Mouse (Mus musculus): ENCODE measurements around the gene Foxi3. TPM values are rescaled to one million over a fixed set of nuclear protein-coding genes. Genes with fewer than 3 reads are reported as not detected.

Gene Foxi3
- polyA plus RNA-seq, 1 experiment from 2014 or later, result not detected

- Histone ChIP-seq H3K27me3 (ENCODE audit: control insufficient read depth, insufficient read depth, low read length) (peaks cover 29% of the 10 kb centered on the region), H3K4me1 (ENCODE audit: control insufficient read depth, insufficient read depth, low read length) (peaks cover 11% of the 10 kb centered on the region), H3K36me3 (ENCODE audit: control insufficient read depth, insufficient read depth, low read length) (no peaks in the 10 kb centered on the region), H3K4me3 (ENCODE audit: low read depth, low read length) (no peak overlapping the region), H3K27ac (ENCODE audit: low read depth, low read length) (no peak overlapping the region), H3K9me3 (ENCODE audit: control insufficient read depth, low read length) (no peaks in the 10 kb centered on the region), H3K9ac (replicated peaks; ENCODE audit: low read depth, low read length) (no peak overlapping the region), H3K4me2 (ENCODE audit: low read depth, low read length) (no peak overlapping the region)
- no peak for ATAC-seq (ENCODE audit: low read depth)
- WGBS, result 76% methylated on average over 7 of the region's 7 CpGs
Observed at GRCm38 (mm10) chr6:70953274-70953673, 3.1 kb upstream of the Foxi3 start.

DNA sequence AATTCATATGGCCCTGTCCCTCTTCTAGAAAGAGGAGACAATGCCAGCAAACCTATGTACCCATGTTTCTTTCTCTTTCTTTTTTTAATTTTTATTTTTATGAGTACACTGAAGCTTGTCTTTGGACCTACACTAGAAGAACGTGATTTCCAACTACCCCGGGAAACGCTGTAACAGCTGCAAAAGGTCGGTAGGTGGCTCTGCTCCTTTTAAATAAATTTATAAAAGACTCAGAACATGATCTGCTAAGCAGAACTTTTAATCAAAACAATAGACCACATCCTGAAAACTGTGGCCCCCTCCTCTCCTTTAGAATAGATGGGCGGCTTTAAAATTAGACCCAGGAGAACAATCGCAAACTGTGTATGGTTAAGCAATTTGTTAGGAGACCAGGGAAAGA lies 2.3 kb upstream of the Foxi3 start:
- H3K4me1 ChIP-seq (ENCODE audit: control insufficient read depth, insufficient read depth, low read length), result peaks cover 11% of the 10 kb centered on the region
- peaks cover 35% of the 10 kb centered on the region for H3K27me3 ChIP-seq (ENCODE audit: control insufficient read depth, insufficient read depth, low read length)
- no peak overlapping the region for H3K4me3 ChIP-seq (ENCODE audit: low read depth, low read length)
- H3K27ac ChIP-seq (ENCODE audit: low read depth, low read length), result no peak overlapping the region
- H3K36me3 ChIP-seq (ENCODE audit: control insufficient read depth, insufficient read depth, low read length), result no peaks in the 10 kb centered on the region
- no peak overlapping the region for H3K4me2 ChIP-seq (ENCODE audit: low read depth, low read length)
- no peak overlapping the region for H3K9ac ChIP-seq (replicated peaks; ENCODE audit: low read depth, low read length)
- ATAC-seq (ENCODE audit: low read depth), result 0 out of 2 replicates have a peak, but pooled peaks have one; percentile 7
- H3K9me3 ChIP-seq (ENCODE audit: control insufficient read depth, low read length), result no peaks in the 10 kb centered on the region
- 14% methylated on average over 6 of the region's 6 CpGs for WGBS

DNA sequence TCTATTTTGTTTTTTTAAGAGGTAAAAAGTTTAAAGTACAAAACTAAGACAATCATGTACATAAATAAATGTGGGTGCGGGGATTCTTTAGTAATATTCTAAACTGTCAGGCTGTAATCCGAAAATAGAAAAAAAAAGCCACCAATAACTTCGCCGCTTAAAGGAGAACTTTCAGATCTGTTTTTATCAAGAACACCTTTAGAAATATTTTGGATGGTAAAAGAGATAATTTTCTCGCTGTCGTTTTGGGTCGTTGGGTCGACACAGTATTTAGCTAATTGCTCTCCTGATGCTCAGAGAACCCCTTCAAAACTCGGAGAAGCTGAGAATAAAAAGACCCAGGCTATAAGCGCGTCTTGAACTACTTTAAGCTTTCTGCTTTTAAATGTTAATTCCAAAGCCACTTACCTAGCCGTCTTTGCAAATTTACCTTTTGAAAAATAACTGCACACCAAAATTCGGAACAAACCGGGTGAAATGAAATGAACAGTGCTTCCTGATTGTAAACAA lies 985 bp upstream of the Foxi3 start:
- Histone ChIP-seq H3K4me1 (ENCODE audit: control insufficient read depth, insufficient read depth, low read length) (peaks cover 11% of the 10 kb centered on the region), H3K9ac (replicated peaks; ENCODE audit: low read depth, low read length) (no peak overlapping the region), H3K9me3 (ENCODE audit: control insufficient read depth, low read length) (no peaks in the 10 kb centered on the region), H3K36me3 (ENCODE audit: control insufficient read depth, insufficient read depth, low read length) (no peaks in the 10 kb centered on the region), H3K4me3 (ENCODE audit: low read depth, low read length) (no peak overlapping the region), H3K4me2 (ENCODE audit: low read depth, low read length) (no peak overlapping the region), H3K27me3 (ENCODE audit: control insufficient read depth, insufficient read depth, low read length) (peaks cover 39% of the 10 kb centered on the region), H3K27ac (ENCODE audit: low read depth, low read length) (no peak overlapping the region)
- WGBS, result 3% methylated on average over 14 of the region's 14 CpGs
- ATAC-seq (ENCODE audit: low read depth), result no peak

GRCm38 (mm10) chr6:70955841-70956240 lies 490 bp upstream of the Foxi3 start:
- 1% methylated on average over 12 of the region's 12 CpGs for WGBS
- no peak for ATAC-seq (ENCODE audit: low read depth)
- peaks cover 39% of the 10 kb centered on the region for H3K27me3 ChIP-seq (ENCODE audit: control insufficient read depth, insufficient read depth, low read length)
- peaks cover 11% of the 10 kb centered on the region for H3K4me1 ChIP-seq (ENCODE audit: control insufficient read depth, insufficient read depth, low read length)
- H3K9me3 ChIP-seq (ENCODE audit: control insufficient read depth, low read length), result no peaks in the 10 kb centered on the region
- no peak overlapping the region for H3K27ac ChIP-seq (ENCODE audit: low read depth, low read length)
- peak overlapping the region; percentile 34 for H3K4me3 ChIP-seq (ENCODE audit: low read depth, low read length)
- no peak overlapping the region for H3K9ac ChIP-seq (replicated peaks; ENCODE audit: low read depth, low read length)
- H3K36me3 ChIP-seq (ENCODE audit: control insufficient read depth, insufficient read depth, low read length), result no peaks in the 10 kb centered on the region
- H3K4me2 ChIP-seq (ENCODE audit: low read depth, low read length), result peak overlapping the region; percentile 81

DNA sequence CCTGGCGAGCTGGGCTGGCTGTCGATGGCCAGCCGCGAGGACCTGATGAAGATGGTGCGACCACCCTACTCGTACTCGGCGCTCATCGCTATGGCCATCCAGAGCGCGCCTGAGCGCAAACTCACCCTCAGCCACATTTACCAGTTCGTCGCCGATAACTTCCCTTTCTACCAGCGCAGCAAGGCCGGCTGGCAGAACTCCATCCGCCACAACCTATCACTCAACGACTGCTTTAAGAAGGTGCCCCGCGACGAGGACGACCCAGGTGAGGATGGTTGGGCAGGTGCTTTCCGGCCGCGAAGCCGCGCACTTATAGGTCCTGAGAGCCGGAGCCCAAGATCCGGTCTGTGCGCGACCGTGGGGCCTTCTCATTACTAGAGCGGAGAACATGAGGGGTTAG lies 605 bp downstream of the Foxi3 start:
- H3K4me3 ChIP-seq (ENCODE audit: low read depth, low read length), result peak overlapping the region; percentile 34
- H3K9me3 ChIP-seq (ENCODE audit: control insufficient read depth, low read length), result no peaks in the 10 kb centered on the region
- peak; percentile 36; the same call in 1 of the 2 replicates for ATAC-seq (ENCODE audit: low read depth)
- H3K27ac ChIP-seq (ENCODE audit: low read depth, low read length), result no peak overlapping the region
- no peaks in the 10 kb centered on the region for H3K36me3 ChIP-seq (ENCODE audit: control insufficient read depth, insufficient read depth, low read length)
- under 1% methylated on average over 34 of the region's 34 CpGs for WGBS
- H3K4me1 ChIP-seq (ENCODE audit: control insufficient read depth, insufficient read depth, low read length), result peaks cover 11% of the 10 kb centered on the region
- H3K9ac ChIP-seq (replicated peaks; ENCODE audit: low read depth, low read length), result peak overlapping the region; percentile 34; the same call in 1 of the 2 replicates
- H3K4me2 ChIP-seq (ENCODE audit: low read depth, low read length), result peak overlapping the region; percentile 81
- peaks cover 39% of the 10 kb centered on the region for H3K27me3 ChIP-seq (ENCODE audit: control insufficient read depth, insufficient read depth, low read length)

DNA sequence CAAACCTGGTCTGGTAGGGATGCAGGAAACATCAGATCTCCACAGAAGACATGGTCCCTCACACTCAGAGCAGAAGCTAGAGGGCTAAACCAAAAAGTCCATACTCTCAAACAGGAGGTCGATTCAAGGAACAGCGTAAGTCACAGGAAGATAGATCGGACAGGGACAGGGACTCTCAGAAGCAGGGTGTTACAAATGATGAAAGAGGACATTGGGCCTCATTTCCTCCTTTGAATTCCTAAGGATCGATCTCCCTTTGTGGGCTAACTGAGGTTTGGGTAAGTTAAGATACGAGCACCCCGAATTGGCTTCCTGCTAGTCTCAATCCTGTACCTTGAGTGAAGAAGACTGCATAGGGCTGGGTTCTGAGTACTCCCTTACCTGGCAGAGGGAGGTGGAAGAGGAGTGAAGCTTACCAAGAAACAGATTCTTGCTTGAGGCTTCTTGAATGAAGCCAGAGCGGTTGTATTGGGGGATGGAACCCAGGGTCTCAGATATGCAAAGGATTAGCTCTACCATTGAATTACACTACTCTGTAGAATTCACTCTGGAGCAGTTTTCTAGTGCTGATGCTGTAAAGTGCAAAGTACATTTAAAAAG lies 1.1 kb downstream of the Foxi3 start:
- Histone ChIP-seq H3K27me3 (ENCODE audit: control insufficient read depth, insufficient read depth, low read length) (peaks cover 39% of the 10 kb centered on the region), H3K9ac (replicated peaks; ENCODE audit: low read depth, low read length) (no peak overlapping the region), H3K27ac (ENCODE audit: low read depth, low read length) (no peak overlapping the region), H3K4me1 (ENCODE audit: control insufficient read depth, insufficient read depth, low read length) (peaks cover 11% of the 10 kb centered on the region), H3K36me3 (ENCODE audit: control insufficient read depth, insufficient read depth, low read length) (no peaks in the 10 kb centered on the region), H3K9me3 (ENCODE audit: control insufficient read depth, low read length) (no peaks in the 10 kb centered on the region), H3K4me3 (ENCODE audit: low read depth, low read length) (peak overlapping the region; percentile 34; the same call in 1 of the 2 replicates), H3K4me2 (ENCODE audit: low read depth, low read length) (no peak overlapping the region)
- 7% methylated on average over 7 of the region's 7 CpGs for WGBS
- ATAC-seq (ENCODE audit: low read depth), result no peak

DNA sequence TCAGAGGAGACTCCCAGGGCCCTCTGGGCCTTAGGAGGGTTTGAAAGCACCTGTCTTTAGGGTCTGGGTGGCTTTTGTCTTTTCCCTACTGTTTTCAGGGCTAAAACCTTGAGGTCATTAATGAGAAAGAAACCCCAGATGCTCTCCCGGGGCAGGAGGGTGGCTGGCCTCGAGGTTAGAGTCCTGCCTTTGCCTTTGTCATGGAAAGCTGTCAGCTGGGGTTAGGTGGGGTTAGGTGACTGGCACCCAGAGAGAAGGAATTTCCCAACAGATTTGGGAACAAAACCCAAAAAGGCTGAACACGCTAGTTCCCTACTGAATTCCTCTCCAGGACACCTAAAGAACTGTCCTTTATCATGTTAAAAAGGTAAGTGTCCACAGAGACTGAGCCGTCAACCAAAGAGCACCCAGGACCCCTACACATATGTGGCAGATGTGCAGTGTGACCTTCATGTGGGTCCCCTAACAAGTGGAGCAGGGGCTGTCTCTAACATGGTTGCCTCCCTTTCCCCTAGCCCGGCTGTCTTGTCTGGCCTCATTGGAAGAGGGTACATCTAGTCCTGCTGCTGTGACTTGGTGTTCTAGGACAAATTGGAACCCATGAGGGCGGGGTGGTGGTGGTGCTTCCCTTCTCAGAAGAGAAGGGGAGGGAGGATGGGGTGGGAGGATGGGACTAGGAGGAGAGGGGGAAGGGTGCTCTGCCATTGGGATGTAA lies 7.9 kb downstream of the Foxi3 start:
- Histone ChIP-seq H3K4me3 (ENCODE audit: low read depth, low read length) (no peak overlapping the region), H3K9me3 (ENCODE audit: control insufficient read depth, low read length) (no peaks in the 10 kb centered on the region), H3K27ac (ENCODE audit: low read depth, low read length) (no peak overlapping the region), H3K9ac (replicated peaks; ENCODE audit: low read depth, low read length) (no peak overlapping the region), H3K36me3 (ENCODE audit: control insufficient read depth, insufficient read depth, low read length) (no peaks in the 10 kb centered on the region), H3K4me2 (ENCODE audit: low read depth, low read length) (no peak overlapping the region), H3K27me3 (ENCODE audit: control insufficient read depth, insufficient read depth, low read length) (0 out of 2 replicates have a peak, but pooled peaks cover 1% of the 10 kb centered on the region), H3K4me1 (ENCODE audit: control insufficient read depth, insufficient read depth, low read length) (no peaks in the 10 kb centered on the region)
- ATAC-seq (ENCODE audit: low read depth), result no peak
- 33% methylated on average over 6 of the region's 6 CpGs for WGBS

DNA sequence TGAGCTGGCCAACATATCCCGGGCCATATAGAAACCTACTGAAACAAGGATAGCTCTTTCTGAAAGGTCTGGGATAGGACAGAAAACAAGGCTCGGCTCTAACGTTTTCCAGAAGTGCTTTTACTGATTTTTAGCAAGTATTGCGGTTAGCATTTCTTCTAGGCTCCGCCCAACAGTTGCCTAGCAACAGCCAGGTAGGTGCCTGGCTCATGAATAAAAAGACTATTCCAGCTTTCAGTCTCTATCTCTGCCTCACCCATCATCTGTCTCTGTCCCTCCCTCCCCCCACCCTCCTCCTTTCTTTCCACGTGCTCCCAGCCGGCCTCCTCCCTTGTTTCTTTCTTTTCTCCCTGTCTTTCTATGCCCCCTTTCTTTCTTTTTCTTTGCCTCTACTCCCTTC lies 9.4 kb downstream of the Foxi3 start:
- H3K27me3 ChIP-seq (ENCODE audit: control insufficient read depth, insufficient read depth, low read length), result no peaks in the 10 kb centered on the region
- H3K36me3 ChIP-seq (ENCODE audit: control insufficient read depth, insufficient read depth, low read length), result no peaks in the 10 kb centered on the region
- 29% methylated on average over 7 of the region's 7 CpGs for WGBS
- H3K9me3 ChIP-seq (ENCODE audit: control insufficient read depth, low read length), result no peaks in the 10 kb centered on the region
- H3K9ac ChIP-seq (replicated peaks; ENCODE audit: low read depth, low read length), result no peak overlapping the region
- no peak overlapping the region for H3K4me3 ChIP-seq (ENCODE audit: low read depth, low read length)
- no peak for ATAC-seq (ENCODE audit: low read depth)
- no peaks in the 10 kb centered on the region for H3K4me1 ChIP-seq (ENCODE audit: control insufficient read depth, insufficient read depth, low read length)
- H3K4me2 ChIP-seq (ENCODE audit: low read depth, low read length), result no peak overlapping the region
- no peak overlapping the region for H3K27ac ChIP-seq (ENCODE audit: low read depth, low read length)

DNA sequence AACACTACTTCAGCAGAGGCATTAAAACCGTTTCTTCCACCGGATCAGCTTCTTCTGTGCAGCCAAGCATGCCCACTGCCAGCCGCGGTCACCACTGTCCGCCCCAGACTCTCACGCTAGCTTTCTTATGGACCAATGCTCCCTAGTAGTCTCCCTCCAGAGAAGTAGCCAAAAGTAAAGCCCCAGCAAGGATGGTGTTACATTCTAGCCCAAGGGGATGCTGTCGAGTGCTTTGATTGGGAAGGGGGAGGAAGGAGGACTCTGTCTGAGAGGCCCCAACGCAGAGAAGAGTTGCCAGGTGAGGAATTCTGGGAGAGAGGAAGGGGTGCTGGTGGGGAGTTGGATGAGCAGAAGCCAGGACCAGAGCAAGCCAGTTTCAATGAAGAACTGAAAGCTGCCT lies 11.1 kb downstream of the Foxi3 start:
- Histone ChIP-seq H3K4me1 (ENCODE audit: control insufficient read depth, insufficient read depth, low read length) (no peaks in the 10 kb centered on the region), H3K36me3 (ENCODE audit: control insufficient read depth, insufficient read depth, low read length) (no peaks in the 10 kb centered on the region), H3K27me3 (ENCODE audit: control insufficient read depth, insufficient read depth, low read length) (no peaks in the 10 kb centered on the region), H3K4me2 (ENCODE audit: low read depth, low read length) (peak overlapping the region; percentile 31; the same call in 1 of the 2 replicates), H3K9me3 (ENCODE audit: control insufficient read depth, low read length) (no peaks in the 10 kb centered on the region), H3K4me3 (ENCODE audit: low read depth, low read length) (no peak overlapping the region), H3K9ac (replicated peaks; ENCODE audit: low read depth, low read length) (no peak overlapping the region), H3K27ac (ENCODE audit: low read depth, low read length) (no peak overlapping the region)
- 3% methylated on average over 8 of the region's 8 CpGs for WGBS
- peak; percentile 50; the same call in 1 of the 2 replicates for ATAC-seq (ENCODE audit: low read depth)
